Mouse (Mus musculus): ENCODE measurements around the gene Ttll11.

The Ttll11 gene

DNA sequence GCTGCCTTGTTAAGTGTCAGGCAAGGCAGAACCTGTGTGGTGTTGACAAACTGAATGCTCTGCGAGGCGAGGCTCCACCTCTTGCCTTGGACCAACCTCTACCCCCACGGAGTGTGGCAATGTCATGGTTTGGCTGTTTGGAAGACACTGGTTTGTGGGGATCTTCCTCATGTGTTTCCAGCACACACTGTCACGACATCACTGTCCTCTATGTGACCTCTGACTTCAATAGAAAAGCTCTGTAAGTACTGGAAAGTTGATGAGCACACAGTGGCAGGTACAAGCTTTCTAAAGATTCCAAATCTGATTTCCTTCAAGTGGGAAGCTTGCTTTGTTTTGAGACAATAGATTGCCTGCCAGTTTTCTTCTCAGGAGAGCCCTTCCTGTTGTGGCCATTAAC, 126.7 kb downstream of the Ttll11 start:
- ATAC-seq (ENCODE audit: low TSS enrichment), result no peak

DNA sequence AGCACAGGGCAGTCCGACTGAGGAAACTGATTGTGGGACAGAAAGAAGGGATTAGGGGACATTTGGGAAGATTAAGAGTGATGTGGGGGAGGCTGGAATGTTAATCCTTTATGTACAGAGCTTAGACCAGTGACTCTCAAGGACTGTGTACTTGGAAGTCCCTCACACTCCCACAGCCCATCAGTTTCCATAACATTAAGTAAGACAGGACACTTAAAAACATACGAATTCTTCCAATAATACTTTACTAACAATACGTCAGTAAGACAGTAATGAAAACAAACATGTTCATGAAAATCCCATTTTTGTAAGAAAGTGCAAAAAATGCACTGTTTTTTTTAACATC, 127.6 kb downstream of the Ttll11 start:
- ATAC-seq (ENCODE audit: low TSS enrichment), result no peak

DNA sequence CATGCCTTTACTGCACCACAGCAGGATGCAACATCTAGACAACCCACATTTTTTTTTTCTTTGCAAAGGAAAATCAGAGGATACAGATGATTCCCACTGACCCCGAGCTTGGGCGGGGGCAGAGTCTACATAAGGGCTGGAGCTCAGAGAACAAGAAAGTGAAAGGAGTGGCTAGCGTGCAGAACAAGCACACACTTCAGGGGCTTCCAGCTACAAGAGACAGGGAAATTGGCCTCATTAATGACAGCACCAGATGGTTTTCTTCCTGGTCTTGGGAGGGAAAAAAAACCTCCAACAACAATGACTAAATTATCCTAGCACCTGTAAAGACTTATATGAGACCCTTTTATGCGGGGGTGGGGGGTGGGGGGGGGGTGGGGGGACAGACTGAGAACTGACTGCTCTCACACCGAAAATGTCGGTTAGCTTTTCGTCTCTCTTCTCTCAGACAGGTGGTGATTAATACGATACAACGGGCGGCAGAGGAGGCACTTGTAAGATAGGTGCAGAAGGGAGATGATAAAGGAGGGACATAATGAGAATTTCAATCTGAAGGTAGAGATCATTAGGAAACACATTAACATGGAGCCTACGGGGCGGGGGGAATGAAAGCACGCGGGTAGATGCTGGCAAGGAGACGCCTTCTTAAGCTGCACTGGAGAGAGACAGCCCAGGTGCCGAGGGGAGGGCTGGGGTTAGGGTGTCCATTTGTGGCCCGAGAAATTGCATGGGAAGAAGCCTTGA, 128.1 kb downstream of the Ttll11 start:
- ATAC-seq (ENCODE audit: low TSS enrichment), result no peak

DNA sequence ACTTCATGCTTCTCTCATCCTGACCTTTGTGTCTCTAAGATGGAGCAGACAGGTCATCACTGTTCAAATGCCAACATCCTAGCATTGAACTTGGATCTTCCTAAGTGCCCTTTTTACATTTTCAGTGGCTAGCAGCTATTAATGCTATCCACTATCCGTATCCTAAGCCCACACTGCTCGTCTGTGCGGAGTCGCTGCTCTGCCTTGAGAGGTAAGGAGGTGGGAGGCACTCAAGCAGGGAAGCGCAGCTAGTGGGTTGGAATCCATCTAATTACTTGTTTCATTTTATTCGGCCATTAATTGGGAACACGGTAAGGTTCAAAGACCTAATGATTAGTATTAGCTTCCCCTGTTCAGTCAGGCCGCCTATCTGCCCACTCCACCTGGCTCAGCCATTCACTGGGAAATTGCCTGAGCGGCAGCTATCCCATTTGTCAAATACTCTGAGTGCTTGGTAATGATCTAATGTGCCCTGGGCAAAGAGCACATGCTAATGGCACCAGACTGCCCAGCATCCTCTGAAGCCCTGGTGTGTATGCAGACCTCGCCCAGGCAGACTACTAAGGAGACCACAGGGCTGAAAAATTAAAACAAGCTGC, 130.0 kb downstream of the Ttll11 start:
- no peak for ATAC-seq (ENCODE audit: low TSS enrichment)

DNA sequence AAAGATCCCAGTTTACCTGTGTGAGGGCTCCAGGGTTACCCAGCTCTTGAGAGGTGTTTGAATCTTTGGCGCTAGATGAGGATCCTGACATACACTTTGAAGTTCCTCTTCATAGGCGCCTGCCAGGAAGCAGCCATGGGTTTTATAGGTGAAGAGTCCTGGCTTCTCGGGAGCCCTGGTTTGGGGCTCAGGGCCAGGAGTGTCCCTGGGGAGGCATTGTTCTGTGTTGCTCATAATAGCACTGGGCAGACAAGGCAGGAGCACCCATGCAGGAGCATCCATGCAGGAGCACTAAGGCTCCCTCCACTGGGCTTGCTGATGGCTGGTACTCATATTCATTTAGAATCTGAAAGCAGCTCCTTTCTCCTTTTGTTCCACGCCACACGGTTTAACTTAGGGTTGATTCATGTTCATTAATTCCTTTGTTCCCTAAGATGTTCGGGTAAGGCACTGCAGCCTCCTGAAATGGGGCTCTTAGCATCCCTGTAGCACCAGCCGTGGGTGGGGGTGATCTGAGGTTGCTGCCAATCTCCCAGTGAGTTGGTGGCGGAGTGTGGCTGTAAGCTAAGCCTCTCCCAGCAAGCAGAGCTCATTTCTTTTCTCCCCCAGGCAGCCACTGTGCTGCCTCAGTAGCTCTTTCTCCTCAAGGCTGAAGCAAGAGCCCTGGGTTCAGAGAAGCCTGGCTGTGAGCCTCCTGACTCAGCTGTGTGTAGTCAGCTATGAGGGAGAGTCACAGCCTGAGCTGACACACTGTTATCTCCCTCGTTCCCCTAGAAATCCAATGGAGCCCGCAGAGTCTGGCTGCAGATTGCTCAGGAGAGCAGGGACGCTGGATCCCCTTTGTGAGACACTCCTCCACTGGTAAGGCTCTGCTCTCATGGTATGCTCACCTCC, 133.9 kb downstream of the Ttll11 start:
- ATAC-seq (ENCODE audit: low TSS enrichment), result peak; percentile 87

DNA sequence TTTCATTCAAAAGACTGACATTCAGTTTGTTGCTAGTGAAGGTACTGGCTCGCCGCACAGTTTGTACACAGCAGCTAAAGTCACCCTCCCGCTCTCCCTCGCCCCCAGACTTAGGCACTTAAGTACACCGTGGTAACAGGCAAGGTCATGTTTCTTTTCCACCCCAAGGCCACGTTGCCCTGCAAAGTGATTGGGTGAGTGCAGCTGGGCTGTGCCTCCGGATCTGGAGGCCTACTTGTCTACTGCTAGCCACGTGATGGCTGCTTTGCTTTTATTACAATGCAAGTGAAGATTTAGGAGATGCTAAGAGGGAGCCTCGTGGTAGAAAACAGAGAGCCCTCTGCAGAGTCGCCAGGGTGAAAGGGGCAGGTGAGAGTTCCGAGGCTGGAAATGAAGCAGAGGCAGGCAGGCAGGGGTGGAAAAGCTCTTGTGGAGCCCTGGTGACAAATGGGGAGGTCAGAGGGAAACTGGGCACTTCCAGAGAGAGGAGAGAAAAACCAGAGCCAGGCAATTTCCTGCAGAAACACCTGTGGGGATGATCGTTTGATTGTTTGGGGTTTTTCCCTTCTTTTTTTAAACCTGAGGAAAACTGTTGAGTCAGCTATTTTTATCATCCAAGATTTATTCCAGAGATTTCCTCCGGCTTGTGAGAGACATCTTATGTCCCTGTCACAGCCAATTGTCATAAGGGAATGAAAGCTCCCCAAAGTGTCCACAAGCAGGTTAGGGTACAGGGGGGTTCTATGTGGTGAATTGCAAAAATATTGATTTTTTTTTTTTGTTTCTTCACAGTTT, 135.6 kb downstream of the Ttll11 start:
- ATAC-seq (ENCODE audit: low TSS enrichment), result no peak

DNA sequence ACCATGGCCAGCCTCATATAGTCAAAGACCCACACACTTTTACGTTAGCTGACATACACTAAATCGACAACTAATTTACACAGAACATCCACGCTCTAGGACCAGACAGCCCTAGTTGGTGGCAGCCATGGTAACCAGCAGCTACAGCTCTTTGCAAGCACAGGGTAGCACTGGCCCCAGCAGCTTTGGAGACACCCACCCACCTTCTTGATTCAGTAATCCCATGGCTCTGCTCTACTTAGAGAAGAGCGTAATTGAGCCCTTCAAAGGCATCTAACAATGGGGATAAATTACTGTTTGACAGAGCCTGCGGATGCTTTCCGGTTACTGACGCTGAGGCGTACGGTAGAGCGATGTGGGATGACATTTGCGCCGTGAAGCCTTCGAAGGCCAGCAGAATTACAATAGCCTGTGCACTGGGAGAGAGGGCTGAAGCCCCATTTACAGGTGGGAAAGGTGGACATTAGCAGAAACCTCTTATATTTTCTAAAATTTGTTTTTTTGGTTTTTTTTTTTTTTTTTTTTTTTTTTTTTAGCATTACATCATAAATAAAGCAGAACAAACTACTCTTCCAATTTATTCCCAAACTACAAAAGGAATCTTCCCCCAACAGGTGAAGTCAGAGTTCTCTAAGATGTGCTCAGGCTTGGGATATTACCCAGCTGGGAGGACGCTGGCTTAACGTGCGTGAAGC, 136.8 kb downstream of the Ttll11 start:
- ATAC-seq (ENCODE audit: low TSS enrichment), result peak; percentile 49

DNA sequence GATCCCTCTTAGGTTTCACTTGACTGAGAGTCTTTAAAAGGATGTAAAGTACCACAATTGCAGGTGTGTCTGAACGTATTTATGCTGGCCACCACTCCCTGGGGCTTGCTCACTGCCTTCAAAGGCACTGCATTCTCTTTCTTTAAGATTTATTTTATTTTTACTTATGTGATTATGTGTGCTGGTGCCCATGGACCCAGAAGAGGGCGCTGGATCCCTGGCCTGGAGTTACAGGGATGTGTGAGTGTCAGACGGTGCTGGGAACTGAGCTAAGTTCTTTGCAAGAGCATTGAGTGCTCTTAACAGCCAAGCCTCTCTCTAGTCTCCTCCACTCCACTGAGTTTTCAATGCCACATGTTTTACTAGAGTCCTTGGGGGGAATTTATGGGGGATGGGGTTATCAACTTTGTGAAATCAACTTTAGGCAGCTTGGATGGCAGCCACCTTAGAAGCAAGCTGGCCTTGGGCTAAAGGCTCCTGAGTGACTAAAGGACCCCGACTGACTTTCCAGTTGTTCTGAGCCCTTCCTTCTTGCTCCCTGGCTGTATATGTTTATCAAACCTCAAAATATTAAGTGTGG, 137.8 kb downstream of the Ttll11 start:
- no peak for ATAC-seq (ENCODE audit: low TSS enrichment)

DNA sequence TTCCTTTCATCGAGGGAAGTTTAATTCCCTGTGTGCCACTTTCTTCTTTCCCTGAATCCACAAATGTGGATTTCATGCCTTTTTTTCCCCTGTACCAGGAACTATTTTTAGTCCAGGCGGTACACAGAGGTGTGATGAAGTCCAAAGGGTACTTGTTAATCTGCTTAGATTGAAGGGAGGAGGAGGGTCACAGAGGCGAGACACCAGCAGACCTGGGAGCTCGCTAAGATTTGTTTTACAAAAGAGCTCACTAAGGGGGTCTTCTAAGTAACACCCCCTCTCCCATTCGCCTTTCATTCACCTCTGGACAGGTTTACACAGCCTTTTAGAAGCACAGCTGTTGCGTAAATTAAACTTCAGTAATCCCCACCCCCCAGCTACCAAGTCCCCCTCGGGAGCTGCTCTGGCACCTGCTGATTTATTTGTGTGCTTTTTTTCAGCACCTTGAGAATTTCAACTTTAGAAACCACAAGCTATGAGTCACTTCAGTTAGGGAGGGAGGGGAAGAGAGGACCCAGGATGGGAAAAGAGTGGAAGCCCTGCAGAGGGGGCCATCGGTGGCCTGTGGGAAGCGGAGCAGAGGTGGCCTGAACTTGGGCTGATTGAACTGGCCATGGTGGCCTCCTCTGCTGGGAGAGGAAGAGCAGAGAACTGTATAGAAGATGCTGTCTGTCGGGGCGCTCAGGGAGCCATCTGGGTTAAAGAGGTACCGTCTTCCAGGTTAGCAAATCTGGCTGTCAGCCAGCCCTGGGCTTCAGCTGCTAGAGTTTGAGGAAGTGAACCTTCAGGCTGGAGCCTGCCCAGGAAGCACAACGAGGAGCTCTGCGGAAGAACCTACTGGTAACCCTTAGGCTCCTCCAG, 138.5 kb downstream of the Ttll11 start:
- ATAC-seq (ENCODE audit: low TSS enrichment), result no peak

DNA sequence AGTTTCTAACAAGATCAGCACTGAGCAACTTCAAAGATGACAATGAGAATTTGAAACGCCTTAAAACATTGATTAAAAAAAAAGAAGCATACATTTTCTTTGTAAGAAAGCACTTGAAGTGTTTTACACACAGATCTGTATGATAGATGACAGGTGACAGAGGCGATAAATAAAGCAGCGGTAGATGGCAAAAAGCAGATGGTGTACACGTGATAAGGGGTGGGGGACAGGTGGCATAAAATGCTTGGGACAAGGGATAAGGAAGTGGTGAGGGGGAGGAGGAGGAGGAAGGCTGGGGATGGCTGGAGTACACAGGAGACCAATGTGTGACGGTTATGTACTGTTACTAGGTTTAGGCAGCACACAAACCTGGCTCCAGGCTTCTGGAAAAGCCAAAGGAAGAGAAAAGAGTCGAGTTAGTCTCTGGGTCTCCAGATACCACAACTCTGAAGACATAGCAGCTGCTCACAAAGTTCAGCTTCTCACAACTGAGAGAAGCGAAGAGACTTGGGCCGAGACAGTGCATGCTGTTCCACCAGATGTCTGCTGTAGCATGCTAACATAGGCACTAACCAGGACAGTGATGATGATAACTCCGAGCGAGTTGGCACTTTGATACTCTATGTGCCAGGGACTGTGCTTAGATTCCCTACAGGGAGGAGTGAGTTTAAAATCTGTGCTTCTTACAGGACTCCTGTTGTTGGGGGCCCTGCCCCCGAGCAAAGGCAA, 140.8 kb downstream of the Ttll11 start:
- ATAC-seq (ENCODE audit: low TSS enrichment), result peak; percentile 62

DNA sequence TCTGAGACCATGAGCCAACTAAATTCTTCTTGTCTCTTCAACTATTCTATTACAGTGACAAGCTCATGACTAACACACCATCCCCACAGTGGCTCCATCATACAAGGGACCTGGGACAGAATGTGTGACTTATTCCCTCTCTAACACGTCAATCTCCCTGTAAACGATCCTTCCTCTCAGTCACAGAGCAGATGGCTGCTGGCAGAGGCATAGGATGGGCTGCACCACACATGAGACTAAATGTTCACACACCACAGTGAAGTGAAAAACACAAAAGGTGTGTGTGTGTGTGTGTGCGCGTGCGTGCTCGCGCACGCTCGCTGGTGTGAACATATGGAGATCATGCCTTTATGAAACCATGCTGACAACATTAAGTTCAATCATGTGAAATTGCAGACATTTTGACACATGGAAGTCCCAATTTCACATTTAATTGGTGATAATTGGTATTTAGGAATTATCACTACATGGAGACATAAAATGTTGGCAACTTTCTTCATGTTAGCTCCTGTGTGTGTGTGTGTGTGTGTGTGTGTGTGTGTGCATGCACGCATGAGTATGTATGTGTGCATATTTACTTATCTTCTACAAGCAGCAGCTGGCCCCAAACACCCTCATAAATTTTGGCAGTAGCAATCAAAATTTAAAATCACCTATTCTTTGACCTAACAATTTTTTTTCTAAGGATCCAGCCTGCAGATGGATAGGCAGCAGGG, 145.4 kb downstream of the Ttll11 start:
- ATAC-seq (ENCODE audit: low TSS enrichment), result no peak

DNA sequence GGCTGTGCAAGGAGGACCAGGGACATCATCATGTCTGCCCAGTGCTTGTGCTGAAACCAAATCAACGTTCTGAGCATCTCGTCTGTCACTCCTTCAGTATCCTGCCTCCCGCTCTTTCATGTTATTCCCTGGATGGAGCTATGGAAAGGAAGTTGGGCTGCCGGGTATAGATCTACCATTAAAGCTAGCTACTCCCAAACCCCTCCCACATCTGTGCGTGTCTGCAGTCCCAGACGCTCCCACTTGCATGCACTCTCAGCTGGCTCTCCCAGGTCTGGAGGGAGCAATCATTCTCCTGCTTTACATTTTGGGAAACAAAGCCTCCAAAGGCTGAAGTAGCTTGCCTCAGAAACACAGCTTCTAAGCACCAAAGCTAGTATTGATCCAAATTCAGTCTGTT, 146.2 kb downstream of the Ttll11 start:
- ATAC-seq (ENCODE audit: low TSS enrichment), result no peak

DNA sequence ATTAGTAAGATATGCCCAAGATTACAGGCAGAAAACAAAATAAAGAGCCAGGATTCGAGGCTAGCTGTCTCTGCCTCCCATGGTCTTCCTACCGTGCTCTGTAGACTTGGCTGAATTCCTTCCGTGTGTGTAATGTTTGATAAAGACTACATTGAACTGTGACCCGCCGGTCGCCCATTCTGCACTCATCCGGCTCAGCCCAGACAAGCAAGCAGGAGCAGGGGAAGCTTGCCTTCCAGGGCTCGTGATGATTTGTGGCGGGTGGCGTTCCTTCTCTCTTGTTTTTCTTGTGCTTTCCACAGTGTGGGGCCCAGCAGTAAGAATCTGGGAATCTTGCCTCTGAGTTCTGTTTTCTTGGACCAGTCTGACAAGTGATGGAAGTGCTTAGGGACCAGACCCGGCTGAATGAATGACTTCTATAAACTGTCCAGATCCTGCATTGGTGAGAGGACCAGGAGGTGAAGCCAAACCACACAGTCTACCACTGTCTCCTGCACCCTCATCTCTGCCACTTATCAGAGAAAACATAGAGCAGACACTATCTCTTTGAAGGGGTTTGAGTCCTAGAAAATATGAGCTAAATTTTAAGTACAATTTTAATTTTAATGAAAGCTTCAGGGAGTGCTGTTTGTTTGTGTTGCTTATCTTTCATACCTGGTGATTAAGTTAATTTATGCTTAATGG, 146.8 kb downstream of the Ttll11 start:
- no peak for ATAC-seq (ENCODE audit: low TSS enrichment)

DNA sequence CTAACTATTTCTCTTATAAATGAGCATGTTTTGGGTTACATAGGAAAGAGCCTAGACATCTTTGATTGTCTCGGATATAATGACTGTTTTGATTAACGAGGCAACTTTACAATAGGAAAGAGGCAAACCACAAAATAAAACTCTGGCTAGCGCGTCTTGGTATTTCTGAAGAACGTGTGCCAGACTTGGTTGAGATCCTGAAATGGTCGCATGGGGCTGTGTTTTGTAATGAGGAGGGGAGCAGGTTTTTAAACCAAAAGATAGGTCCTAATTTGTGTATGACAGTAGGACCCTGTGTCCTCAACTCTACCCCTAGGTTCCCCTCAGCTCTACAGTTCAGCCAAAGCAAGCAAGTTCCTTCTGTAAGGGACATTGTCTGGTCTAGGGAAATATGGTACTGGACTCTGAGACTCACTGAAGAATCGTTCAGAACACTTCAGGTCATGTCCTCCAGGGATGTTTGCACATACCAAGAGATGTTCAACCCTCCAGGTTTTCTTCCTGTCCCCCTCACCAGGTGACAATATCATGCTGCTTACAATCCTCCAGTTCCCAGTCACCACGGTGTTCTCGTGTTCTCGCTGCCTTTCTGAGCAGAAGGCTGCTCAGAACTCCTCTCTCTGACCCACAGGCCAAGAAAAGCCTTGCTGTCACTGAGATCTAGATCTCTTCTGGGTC, 147.7 kb downstream of the Ttll11 start:
- no peak for ATAC-seq (ENCODE audit: low TSS enrichment)

DNA sequence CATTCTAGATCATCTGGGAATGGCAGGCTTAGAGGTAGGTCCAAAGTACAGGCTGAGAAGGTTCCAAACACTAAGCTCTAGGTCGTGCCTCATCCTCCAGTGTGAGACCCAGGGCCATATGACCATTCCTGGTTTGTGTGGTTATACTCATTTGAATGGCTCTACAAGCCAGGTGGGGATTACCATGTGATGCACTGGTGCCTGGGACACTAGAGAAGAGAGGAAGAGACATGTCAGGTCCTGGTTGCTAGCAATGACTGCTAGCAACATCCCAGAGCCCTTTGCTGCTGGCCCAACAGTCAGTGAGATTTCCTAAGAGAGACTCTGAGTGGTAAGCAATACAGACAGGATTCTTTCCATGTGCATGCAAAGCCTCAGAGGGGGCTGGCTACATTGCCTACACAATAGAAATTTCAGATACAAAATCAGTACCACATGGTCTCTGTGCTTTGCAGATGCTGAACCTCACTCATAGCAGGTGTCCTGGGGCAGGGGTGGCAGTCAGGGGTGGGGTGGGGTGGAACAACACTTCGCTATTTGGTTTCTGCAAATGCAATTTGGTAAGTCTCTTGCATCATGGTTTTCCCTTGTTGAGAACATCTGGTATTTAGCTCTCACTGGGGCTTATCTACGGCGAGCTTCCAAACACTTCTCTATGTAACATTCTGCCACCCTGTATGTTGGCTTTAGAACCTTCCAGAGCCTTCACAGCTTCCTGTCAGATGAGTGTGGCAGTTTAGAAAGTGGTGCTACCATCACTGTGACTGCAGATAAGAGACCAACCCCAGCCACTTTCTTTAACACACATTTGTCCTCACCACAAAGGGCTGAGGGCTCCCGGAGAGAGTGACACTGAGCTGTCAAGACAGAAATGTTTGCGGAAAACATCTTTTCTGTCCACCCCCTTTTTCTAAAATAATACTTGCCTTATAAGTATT, 148.5 kb downstream of the Ttll11 start:
- ATAC-seq (ENCODE audit: low TSS enrichment), result peak; percentile 38; the same call in 1 of the 2 replicates

DNA sequence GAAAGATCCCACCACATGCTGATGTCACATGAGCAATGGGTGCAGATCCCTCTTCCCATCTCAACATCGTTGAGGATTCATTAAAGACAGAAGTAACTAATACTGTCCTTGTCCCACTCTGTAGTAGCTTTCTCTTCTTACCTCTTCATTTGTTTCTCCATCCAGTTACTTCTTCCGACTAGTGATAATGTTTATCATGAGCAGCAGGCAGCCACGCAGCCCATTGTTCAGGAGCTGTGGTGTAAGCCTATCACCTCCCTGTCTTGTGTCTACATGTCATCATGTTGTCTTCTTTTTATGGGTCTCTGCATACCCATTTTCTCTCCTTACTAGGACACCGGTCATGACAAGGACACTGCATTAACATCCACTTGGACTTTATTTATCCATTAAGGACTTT, 150.6 kb downstream of the Ttll11 start:
- ATAC-seq (ENCODE audit: low TSS enrichment), result no peak
